Mouse (Mus musculus): ENCODE data around the gene Gm6034. TPM values are rescaled to one million over a fixed set of nuclear protein-coding genes. Genes with fewer than 3 reads are reported as not detected.
"Not testable (repeated sequence)": the region's sequence is repeated elsewhere in the genome, so short reads cannot be mapped to it uniquely, and the experiment has no call there.

The Gm6034 gene
- total and polyA plus RNA-seq, 3 experiments, result 0.10 to 0.23 TPM; not detected in 1

GRCm38 (mm10) chr17:36022922-36023321, 19.8 kb upstream of the Gm6034 start:
- no peak for DNase-seq

GRCm38 (mm10) chr17:36023710-36024654, 18.8 kb upstream of the Gm6034 start:
- peak; percentile 58 for DNase-seq

GRCm38 (mm10) chr17:36025197-36025596, 17.6 kb upstream of the Gm6034 start:
- DNase-seq, result no peak

DNA sequence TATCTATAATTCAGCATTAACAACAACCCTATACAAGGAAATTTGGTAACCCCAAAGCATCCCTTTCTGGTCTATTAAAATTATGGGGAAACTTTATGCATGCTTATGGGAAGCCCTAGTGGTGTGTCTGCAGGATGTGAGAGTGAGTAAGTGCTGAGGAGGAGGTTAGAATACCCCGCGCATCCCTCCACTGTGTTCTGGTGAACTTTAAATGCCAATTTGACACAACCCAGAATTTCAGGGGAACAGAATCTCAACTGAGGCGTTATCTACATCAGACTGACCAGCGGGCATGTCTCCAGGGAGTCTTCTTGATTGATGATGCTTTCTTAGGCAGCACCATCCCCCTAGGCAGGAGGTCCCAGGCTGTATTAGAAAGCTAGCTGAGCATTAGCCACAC, 16.9 kb upstream of the Gm6034 start:
- no peak for DNase-seq

DNA sequence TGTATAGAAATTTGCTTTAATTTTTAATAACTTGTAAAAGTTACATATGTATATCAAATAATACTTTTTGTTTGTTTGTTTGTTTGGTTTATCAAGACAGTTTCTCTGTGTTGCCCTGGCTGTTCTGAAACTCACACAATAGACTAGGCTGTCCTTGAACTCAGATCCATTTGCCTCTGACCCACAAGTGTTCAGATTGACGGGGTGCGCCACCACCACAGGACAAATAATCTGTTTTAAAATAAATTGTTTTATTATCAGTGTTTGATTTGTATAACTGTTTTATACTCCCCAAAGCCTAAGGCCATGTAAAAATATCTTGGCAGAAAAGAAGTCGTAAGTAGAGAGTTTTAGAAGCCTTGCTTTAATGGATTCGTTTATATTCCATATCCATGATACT, 15.1 kb upstream of the Gm6034 start:
- no peak for DNase-seq

GRCm38 (mm10) chr17:36028879-36029619, 13.7 kb upstream of the Gm6034 start:
- no peak for DNase-seq

- not testable (repeated sequence) for DNase-seq
Measured at GRCm38 (mm10) chr17:36030046-36030702, 12.6 kb upstream of the Gm6034 start.

GRCm38 (mm10) chr17:36030703-36031582, 11.8 kb upstream of the Gm6034 start:
- DNase-seq, result not testable (repeated sequence)

GRCm38 (mm10) chr17:36031583-36032331, 11.0 kb upstream of the Gm6034 start:
- peak; percentile 73 for DNase-seq

- peak; percentile 77 for DNase-seq
Measured at GRCm38 (mm10) chr17:36032351-36032875, 10.3 kb upstream of the Gm6034 start, which contains the start of gene H2-T23. H2-T23 (minus strand) TSS chr17:36032855.

DNA sequence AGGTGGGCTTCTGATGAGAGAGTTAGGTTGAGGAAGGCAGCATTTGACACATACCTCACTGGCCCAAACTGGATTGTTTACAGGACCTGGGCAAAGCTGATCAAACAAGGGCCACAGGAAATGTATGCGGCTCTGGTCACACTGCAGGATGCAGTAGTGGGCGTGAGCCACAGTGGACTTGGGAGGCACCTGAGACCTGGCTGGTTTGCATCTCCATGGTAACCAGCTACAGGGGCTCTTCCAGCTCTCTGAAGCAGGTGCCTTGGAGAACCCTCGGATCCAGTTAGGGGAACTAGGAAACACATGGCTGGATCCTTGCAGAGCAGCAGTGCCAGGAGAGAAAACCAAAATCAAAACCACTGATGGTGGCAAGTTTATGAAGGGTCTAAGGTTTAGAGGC, 8.2 kb upstream of the Gm6034 start:
- not testable (repeated sequence) for DNase-seq

DNA sequence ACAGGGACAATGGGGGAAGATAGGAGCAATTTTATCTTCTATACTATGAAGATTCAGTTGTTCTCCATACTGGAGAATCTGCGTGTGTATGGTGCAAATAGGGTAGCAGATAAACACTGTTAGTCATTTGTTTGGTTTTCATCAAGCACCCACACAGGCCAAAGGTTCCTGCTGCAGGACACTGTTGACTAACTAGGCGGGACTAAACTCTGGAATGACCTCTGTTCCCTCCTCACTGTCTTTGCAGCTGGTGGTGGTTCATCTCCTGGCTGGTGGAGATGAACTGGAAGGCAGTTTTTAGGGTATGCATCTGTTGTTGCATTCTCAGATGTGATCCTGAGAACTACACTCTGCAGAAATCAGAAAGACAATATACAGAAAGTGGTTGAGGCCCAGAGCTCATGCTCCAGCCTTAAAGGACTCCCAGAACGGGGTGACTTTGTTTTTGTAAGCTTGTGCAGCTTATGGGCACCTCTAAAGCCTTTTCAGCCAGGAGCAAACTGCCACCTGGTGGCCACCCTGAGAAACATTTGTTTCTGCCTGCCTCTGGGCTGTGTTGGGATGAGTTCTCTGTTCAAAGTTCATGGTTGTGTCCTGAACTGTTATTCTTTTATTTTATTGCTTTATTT, 7.6 kb upstream of the Gm6034 start:
- DNase-seq, result peak; percentile 74

GRCm38 (mm10) chr17:36036126-36036525, 6.6 kb upstream of the Gm6034 start:
- DNase-seq, result not testable (repeated sequence)

- not testable (repeated sequence) for DNase-seq
Measured at GRCm38 (mm10) chr17:36040604-36041003, 2.2 kb upstream of the Gm6034 start.

GRCm38 (mm10) chr17:36042055-36042454, 706 bp upstream of the Gm6034 start:
- DNase-seq, result peak; percentile 45

DNA sequence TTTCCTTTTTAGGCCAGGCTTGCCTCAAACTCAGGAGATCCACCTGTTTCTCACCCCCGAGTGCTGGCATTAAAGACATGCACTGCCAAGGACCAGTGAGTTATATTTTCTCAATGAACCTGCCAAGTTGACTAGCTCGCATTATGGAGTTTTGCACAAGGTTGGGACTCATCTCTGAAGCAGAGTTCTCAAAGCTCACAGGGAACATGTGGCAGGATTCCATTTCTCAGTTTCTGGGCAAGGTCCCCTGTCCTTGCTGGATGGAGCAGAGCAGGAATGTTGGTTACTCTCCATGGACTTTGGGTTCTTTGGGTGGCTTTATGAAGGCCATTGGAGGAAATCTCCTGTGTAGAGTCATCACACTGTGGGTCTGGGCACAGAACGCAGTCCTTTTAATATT, 525 bp downstream of the Gm6034 start:
- no peak for DNase-seq

GRCm38 (mm10) chr17:36057927-36058326, 15.2 kb downstream of the Gm6034 start:
- not testable (repeated sequence) for DNase-seq

DNA sequence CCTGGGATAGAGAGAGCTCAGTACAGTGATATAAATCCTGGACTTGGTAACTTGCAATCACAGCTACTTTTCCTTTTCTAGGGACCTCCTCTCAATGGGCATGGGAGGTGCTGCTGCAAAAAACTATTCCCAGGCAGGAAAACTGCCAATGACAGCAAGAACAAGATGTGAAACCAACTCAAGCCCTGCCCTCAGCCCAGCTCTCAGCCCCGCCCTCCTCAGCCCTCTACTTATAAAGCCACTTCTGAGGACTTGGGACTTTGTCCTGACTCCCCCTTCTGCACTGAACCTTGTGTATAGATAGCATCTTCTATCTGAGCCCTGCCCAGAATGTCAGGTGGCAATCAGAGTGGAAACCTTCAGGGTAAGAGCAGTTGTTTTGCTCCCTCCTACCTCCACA, 15.6 kb downstream of the Gm6034 start, which contains the start of gene Gm11127:
Gene Gm11127 (minus strand): TSS at position 10 of the 400 bp plus-strand sequence.
- not testable (repeated sequence) for DNase-seq

DNA sequence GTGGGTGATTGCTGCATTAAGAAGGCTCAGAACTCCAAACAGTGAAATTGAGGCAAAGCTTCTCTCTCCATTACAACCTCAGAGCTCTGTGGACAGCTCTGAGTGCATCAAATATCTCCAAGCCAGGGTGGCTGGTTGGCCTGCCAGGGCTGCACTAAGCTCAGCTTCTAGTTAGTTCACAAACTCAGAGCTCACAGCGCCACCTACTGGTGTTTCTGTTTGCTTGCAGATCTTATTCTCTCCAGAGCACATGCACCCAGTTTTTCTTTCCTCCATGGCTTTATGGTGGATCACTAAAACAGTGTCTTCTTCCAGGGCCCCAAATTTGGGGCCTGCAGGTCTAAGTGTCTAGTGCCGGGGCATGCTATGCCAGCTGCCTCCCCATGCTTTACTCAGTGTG, 18.1 kb downstream of the Gm6034 start:
- peak; percentile 85 for DNase-seq

GRCm38 (mm10) chr17:36081901-36082300, 39.1 kb downstream of the Gm6034 start:
- not testable (repeated sequence) for DNase-seq

Measured in adrenal gland, adult 2 months (tissue).